Mouse (Mus musculus): ENCODE data around the gene Cpne7. TPM values are rescaled to one million over a fixed set of nuclear protein-coding genes. Genes with fewer than 3 reads are reported as not detected.

Cpne7 gene
- total RNA-seq, 2 experiments from 2014 or later = 0.80 to 2.4 TPM

DNA sequence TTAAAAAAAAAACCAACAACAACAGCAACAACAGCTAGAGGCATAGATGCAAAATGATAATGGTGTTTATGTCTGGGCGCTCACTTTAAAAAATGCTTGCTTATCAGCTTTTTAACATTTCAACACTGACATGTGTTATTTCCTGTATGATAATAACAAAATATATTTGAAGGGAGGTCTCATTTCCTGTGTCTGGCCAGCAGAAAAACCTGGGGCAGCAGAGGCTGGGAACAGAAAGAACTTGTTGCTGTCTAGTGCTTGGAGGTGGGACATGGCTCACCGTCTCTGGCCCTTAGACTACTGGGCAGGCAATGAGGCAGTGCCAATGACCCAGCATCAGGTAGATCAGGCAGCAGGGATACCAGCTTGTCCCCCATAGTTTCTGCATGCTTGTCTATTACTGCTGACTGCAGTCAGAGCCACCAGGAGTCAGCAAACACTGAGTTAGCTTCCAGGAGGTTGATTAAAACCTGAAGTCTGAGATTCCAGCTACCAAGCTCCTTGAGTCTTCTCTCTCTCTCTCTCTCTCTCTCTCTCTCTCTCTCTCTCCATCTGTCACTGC, 3.2 kb upstream of the Cpne7 start:
- no peak for DNase-seq (ENCODE audit: low spot score in 2 of 2)

DNA sequence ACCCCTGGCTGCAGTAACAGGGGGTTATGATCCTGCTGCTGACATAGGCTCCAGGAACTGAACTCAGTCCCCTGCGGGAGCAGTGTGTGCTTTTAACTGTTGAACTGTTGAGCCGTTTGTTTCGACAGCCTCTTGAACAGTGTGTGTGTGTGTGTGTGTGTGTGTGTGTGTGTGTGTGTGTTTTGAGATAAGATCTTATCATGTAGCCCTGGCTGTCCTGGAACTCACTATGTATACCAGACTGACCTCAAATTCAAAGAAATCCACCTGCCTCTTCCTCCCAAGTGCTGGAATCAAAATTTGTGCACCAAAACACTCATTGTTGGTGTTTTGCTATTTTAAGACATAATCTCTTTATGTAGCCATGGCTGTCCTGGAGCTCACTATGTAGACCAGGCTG, 2.5 kb upstream of the Cpne7 start:
- DNase-seq (ENCODE audit: low spot score in 2 of 2) = no peak

DNA sequence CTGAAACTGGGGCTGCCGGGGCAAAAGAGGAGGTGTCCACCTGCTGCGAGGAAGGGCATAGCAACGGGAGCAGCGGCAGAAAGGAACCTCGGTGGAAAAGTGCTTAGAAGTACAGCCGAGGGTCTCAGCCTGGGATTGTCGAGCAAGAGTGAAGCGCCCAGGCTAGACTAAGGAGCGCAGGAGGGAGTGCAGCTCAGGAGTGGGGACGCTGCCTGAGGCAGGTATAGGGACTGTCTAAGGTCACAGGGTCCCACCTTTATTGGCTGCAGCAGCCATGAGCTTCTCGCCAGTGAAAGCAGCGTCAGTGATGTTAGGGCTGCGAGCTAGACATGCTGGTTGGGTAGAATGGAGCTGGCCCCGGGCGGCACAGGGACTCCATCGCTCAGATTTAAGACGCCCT, 570 bp downstream of the Cpne7 start:
- no peak for DNase-seq (ENCODE audit: low spot score in 2 of 2)

DNA sequence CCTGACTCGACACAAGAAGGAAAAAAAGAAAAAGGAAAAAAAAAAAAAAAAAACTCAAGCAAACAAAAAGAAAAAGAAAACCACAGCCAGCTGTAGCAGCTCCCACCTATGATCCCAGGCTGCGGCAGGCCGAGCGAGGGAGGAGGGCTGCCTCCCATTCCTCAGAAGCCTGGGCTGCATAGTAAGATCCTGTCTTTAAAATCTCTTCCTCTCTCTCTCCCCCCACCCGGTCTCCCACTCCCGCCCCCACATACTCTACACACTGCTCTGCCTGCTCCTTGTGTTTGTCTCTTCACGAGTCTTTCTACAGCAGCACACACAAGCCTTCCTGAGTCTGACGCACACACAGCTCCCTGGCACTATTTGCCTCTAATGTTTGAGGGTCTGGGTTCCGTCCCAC, 4.9 kb downstream of the Cpne7 start:
- DNase-seq (ENCODE audit: low spot score in 2 of 2) = no peak

DNA sequence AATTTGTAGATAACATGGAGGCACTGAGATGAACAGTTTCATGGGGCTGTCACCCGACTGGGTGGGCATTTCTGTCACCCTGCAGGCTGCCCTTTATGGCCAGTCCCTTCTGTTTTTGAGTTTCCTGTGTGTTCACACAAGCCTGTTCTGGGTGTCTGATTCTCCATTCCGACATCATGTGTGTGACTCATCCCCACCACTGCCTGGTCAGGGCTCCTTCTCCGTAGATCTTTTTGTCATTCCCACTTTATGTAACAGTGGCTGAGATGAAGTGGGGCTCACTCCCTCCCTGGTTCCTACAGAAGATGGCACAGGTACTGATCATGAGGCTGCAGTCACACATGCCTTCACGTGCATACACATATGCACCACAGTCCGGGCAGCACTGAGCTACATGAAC, 5.5 kb downstream of the Cpne7 start:
- no peak for DNase-seq (ENCODE audit: low spot score in 2 of 2)

DNA sequence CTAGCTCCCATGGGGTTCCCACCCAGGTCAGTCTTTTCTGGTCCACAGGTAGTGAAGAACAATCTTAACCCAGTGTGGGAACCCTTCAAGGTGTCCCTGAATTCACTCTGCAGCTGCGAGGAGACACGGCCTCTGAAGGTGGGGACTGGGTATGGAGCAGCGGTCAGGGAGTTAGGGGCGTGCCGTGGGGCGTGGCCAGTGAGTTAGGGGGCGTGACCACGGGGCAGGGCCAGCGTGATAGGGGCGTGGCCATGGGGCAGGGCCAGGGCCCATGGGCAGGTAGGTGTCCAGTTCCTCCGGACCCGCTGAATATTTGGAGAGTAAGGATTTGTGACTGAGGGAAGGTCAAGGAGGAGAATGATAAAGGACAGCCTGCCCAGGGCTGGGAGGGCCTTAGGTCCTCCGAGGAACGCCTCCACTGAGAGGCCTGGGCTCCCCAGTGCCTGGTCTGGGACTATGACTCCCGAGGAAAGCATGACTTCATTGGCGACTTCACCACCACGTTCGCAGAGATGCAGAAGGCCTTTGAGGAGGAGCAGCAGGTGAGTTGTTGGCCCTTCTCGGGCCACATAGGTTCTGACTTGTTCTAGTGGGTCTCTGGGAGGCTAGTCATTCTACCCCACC, 9.1 kb downstream of the Cpne7 start:
- DNase-seq (ENCODE audit: low spot score in 2 of 2) = no peak

DNA sequence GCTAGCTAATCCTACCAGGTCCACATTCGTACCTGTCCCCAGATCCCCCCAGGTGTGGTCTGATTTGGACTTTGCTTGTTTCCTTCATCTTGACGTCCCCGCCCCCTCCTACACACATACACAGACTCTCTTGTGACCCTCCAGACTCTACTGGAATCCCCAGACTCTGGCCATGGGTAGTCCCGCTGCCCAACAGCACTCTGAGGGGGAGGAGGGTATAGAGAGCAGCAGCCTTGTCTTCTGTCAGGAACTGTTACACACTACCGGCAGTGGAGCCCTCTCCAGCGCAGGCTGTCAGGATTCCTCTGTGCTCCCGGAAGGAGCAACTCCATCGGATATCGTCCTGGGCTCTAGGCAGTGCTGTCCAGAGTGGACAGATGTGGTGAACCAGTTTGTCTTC, 13.9 kb downstream of the Cpne7 start:
- DNase-seq (ENCODE audit: low spot score in 2 of 2) = no peak

DNA sequence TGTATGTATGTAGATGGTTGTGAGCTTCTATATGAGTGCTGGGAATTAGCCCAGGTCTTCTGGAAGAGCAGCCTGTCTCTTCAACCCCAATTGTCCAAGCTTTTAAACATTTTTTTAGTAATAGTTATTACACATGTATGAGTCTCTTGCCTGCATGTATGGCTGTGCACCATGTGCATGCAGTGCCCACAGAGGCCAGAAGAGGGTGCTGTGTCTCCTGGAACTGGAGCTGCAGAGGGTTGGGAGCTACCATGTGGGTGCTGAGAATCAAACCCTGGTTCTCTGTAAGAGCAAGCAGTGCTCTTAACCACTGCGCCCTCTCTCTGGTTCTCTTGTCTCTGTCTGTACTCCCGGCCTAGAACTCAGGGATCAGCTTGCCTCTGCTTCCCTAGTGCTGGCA, 15.8 kb downstream of the Cpne7 start:
- DNase-seq (ENCODE audit: low spot score in 2 of 2) = no peak

DNA sequence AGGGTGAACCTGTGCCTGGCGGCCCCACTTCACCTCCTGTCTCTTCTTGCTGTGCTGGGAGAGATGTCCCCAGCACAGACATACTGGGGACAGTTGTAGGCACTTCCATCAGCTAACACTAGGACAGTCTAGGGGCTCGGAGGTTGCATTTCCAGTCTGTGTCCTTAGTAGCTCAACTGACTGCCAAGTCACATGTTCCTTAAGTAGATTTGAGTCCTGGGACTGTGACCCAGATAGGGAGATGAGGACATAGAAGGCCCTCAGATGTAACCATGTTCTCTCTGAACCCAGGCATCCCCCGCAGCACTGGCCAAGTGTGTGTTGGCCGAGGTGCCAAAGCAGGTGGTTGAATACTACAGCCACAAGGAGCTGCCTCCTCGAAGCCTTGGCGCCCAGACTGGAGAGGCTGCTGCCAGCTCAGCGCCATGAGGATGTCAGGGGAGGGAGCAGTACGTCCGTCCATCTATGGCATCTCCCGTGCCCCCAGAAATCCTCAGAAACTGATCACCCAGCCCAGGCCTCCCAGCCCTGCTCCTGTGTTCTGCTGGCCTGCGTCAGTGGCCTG, 17.1 kb downstream of the Cpne7 start:
- DNase-seq (ENCODE audit: low spot score in 2 of 2) = no peak

DNA sequence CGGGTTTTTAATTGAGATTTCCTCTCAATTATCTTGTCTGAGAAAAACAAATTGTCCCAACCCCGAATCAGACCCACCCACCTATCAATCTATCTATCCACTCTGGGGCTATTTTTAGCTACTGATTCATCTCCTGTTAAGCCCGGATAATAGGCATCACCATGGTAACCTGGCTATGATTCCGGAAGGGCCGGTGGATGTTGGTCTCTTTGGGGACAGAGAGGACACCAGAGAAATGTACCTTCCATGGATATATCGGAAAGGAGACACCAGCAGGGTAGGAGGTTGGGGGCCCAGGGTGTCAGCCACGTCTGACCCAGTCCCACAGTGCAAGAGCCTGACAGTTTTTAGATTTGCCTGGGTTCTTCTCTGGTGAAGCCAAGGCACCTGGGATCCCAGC, 18.2 kb downstream of the Cpne7 start:
- DNase-seq (ENCODE audit: low spot score in 2 of 2) = no peak

DNA sequence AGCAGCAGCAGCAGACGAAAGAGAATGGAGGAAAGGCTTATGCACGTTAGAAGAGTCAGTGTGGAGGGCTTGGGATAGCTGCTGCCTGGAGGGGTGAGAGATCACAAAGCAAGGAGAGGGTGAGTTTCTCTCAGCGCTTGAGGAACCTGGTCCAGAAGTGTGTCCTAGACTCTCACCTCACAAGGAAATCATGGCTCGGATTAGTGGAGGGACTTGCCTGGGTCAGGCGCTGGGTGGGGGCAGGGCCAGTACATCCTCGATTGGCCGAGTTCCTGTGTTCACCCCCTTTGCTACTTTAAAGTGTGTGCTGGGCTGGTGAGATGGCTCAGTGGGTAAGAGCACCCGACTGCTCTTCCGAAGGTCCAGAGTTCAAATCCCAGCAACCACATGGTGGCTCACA, 18.6 kb downstream of the Cpne7 start:
- DNase-seq (ENCODE audit: low spot score in 2 of 2) = no peak

DNA sequence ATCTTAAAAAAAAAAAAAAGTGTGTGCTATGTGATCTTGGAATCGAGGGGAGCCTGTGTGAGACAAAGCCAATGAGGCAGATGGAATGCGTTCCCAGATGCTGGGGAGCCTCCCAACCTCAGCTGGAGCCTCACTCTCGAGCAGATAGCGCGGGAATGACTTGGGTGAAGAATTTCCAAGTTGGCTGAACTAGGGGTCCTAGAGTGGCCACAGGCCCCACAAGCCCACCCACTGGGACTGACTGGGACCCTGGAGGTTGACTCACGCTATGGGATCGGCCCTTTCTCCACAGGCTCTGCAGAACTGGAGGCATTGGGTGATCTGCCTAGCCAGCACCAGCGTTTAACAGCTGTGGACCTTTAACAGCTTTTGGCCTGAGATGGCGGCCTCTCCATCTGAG, 19.1 kb downstream of the Cpne7 start:
- no peak for DNase-seq (ENCODE audit: low spot score in 2 of 2)

DNA sequence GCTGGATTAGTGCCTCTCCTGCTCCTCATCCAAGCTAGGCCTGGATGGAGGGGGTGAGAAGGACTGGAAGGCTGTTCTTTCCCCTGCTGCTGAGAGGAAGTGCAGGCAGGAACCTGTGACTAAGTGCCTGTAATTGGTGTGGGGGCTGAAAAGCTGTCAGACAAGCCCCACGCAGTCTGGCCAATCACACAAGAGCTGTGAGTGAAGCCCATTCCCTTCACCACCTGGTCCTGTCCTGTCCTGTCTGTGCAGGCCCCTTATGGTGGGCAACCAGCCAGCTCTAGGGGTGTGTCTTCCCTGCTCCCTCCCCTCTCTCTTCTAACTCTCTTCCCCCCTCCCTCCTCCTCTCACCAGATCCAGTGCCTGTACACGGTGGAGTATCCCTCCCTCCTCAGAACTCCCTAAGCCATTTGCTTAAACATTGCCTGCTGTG, 20.5 kb downstream of the Cpne7 start:
- peak in 1 of 2 experiments; percentile 77 for DNase-seq (ENCODE audit: low spot score in 2 of 2)

DNA sequence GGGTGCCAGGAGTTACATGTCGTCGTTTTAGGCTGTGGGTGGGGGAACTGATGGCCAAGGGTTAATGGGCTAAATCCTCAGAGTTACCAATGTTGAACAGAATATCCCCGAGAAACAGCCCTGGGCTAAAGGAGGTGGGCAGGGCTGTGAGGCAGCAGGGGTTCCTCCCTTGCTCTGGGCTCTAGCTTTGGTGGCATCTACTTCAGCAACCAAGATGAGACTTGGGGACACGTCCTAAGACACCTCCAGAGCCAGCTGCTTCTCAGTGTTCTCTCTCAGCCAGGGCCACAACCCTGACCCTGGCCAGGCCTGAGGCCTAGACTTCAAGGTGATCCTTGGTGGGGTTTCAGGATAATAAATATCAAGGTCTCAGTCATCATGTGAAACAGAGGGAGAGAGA, 21.6 kb downstream of the Cpne7 start:
- DNase-seq (ENCODE audit: low spot score in 2 of 2) = no peak

DNA sequence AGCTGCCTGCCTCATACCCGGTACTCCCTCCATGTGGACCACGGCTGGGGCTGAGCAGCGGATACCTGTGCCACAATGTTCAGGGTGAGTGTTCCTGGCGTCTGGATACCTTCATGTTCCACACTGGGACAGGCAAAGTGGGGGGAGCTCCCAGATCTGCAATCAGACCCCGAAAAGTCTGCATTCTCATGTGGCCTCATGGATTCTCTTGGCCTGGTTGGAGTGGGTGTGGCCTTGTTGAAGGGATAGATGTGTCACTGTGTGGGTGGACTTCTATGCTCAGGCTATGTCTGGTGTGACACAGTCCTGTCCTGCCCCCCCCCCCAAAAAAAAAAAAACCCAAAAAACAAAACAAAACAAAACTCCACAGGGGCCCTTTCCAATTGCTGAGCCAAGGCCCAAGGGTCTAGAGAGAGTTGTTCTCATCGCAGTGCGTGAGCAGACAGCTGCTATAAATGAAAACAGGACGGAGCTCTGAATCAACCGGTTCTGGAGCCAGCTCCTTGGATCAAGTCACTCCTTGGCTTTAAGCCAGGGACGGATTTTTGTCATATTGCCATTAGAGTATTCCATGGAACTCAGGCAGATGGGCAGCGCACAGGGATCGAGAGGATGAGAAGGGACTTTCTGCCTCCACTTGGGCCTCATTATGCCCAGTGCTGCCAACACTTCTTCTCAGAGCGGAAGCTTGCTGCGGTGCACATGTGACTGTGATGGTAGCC, 24.7 kb downstream of the Cpne7 start:
- peak; percentile 81 to 89 for DNase-seq (ENCODE audit: low spot score in 2 of 2)

DNA sequence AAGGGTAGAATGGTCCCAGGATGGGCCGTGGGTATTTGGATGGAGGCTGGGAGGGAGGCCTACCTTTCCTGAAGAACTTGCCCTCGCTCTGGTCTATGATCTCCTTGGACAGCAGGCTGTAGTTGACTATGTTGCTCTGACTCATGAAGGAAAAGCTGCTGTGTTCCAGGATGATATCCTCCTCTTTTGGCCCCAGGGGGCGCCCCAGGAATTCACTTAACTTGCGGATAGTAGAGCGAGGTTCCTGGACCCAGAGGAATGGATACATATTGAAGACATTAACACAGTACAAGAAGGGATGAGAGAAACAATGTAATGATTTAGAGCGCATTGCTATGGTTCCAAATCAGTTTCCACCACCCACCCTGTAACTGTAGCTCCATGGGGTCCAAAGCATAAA, 28.1 kb downstream of the Cpne7 start:
- peak in 1 of 2 experiments; percentile 75 for DNase-seq (ENCODE audit: low spot score in 2 of 2)

DNA sequence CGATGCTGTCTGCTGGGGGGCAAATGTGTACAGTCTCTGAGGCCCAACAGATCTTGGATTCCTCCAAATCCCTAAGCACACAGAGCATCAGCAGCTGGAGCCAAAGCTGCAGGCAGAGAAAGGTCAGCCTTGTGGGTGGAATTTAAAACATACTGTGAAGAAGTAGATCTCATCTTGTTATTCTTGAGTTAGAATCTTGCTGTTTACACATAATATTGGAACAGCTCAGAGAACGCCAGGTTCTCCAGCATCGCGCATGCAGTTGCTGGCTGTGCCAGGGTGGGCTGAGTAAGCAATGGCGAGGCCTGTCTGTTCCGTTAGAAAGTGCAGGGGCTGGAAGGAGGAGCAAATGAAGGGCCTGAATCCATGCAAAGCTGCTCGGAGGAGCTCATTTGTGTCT, 29.2 kb downstream of the Cpne7 start:
- DNase-seq (ENCODE audit: low spot score in 2 of 2) = no peak

DNA sequence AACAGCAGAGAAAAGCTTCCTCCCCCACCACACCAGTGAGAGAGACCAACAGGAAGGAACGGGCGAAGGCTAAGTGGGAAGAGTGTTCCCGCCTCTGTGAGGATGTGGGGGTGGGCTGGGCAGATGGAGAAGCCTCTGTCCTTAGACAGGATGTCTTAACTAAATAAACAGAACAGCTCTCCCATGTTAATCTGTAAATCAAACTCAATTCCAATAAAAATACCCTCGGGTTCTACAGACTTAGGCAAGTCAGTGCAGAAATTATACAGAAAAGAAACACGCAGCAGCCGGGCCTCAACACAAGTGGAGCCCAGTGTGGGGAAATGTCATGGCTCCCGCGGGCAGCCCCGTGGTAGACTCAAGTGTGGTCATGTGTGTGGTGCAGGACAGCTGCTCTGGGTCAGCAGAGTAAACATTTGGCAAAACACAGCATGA, 33.6 kb downstream of the Cpne7 start:
- no peak for DNase-seq (ENCODE audit: low spot score in 2 of 2)

DNA sequence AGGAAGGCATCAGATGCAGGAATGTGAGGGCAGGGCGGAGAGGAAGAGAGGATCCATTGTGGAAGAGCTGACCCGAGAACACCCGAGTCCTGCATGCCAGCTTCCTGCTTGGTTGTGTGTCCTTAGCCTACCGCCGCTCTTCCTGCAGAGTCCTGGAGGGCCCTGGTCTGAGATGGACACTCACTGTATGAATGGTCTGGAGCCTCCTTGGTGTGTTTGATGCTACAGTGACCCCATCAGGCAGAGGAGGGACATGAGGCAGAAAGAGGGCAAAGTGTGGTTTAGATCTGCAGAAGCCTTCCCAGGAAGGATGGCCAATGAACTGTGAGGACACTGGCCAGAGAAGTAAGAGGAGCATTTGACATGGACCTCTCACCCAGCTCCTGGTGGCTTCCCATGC, 38.0 kb downstream of the Cpne7 start:
- no peak for DNase-seq (ENCODE audit: low spot score in 2 of 2)

DNA sequence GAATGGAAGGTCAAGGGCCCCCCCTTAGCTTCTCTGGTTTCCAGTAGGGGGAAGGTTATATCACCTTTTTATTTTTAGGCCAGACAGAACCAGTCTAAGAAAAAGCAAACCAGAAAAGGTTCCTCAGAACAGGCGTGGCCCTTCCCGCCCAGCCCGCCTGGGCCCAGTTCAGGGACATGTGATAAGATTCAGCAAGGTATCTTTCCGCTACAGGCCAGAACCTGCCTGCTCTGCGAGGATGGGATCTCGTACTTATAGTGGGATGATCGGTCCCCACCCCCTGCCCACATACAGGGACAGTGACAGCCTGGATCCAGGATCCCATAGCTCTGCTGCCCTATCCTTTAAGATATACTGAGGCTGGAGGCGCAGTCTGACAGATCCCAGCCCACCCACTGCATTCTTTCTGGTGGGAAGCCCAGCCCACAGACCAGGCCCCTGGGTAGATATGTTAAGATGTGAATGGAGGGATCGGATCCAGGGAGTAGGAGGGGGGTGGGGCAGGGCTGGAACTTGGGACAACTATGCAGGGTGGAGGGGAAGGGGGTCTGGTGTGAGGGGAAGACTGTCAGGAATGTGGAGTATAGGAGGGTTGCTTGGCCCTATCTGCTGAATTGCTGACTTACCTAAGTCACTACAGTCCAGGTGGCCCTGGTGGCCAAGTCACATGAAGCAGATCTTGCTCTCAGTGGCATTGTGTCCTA, 39.0 kb downstream of the Cpne7 start:
- no peak for DNase-seq (ENCODE audit: low spot score in 2 of 2)

DNA sequence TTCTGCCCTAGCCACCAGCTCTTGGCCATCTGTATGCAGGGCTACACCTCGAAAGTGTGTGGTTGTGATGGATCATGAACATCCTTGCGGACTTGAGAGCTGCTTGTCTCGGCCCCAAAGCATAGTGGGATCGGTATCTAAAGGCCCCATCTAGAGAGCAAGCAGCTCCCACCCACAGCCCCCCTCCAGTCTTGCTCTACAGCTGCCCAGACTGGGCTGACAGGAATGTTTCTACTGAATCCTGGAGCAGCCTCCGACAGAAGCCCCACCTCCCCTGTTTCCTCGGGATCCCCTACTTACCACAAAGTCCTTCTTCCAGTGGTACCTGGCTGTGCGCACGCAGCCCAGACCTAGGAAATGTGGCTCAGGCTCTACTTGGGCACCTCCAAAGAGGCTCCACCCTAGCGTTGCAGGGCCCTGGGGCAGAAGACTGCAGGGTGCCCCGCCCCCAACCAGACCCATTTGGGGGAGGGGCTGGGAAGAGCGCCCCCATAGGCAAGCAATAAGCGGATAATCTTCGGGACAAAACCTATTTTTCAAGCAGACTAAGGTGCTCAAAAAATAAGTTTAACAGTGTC, 40.8 kb downstream of the Cpne7 start, which contains the start of gene Sult5a1:
Sult5a1 (minus strand) TSS at position 428 of the 578 bp plus-strand sequence.
- peak in 1 of 2 experiments; percentile 41 for DNase-seq (ENCODE audit: low spot score in 2 of 2)

Data from gastrocnemius, postnatal 4 days (tissue).